Mouse (Mus musculus): Measurements from ENCODE around the gene Kcnk5.

Gene Kcnk5

DNA sequence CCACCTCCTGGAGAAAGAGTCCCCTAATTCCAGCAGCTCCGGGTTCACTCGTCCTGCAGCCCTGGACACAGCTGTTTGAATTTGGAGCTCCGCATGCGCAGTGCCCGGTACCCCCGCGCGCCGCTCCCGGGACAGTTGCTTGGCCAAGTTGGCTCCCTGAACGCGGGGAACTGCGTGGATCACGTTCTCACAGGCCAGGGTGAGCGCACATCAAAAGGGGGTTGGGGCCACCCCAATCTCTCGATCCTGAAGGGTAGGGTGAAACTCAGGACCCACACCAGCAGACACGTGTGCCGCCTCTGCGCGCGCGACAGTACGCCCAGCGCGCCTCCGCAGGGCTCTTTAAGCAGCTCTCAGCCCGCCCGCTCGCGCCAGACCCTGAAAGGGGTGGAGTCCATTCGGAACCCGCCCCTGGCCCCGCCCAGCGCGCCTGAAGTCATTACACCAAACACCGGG lies at the start of gene Kcnk5:
Gene Kcnk5, minus strand, starts transcription at position 344 of the 456 bp plus-strand sequence.
- peak; percentile 88 to 89 for DNase-seq

DNA sequence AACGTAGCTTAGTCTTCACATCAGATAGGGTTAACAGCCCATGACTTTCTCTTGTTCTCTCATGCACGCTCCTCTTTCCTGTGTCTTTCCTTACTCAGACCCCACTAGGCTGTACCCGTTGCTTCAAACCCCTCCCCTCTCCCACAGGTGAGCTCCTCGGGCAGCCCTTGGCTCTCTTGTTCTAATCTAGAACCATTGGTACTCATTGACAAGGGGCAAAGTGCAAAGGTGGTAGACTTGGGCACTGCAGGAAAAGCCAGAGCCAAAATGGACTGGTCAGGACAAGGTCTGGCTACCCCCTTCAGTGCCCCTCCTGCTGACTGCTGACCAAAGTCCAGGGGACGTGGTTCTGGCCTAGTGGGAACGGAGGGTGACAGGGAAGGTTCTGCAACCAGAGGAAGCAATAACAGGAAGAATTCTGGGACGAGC lies 48.5 kb upstream of the Kcnk5 start:
- no peak for DNase-seq

DNA sequence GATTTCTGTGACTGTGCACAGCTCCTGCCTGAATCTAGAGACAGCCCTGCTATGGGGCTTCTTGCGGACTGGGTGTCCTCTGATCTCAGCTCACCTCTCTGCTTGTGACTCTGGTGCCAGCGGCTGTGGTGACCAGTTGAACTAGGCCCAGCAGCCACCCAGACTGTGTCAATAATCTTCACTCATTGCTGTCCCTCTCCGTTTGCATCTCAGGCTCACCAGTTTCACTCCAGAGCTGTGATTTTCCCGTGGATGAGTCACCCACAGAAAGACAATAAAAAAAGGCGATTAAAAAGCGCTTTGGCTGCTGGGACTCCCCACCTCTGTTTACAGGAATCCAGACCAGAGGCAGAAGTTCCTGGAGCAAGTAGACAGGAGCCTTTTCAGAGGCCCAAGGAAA lies 47.8 kb upstream of the Kcnk5 start:
- no peak for DNase-seq

DNA sequence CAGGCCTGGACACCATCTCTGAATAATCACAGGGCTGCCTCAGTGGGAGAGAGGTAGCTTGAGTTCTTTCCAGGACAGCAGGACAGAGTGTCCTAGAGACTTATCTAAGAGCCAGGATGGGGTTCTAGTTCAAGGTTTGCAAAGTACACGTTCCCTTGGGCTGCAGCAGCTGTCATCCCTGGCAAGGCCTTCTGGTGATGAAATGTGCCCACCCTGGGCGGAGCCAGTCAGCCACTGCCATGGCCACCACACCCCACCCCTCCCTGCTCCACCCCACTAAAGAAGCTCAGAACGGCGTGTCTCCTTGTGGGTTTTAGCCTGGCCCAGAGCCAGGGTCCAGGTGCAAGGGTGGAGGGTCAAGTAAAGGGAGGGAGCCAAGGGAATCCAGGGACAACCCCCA lies 46.7 kb upstream of the Kcnk5 start:
- no peak for DNase-seq

DNA sequence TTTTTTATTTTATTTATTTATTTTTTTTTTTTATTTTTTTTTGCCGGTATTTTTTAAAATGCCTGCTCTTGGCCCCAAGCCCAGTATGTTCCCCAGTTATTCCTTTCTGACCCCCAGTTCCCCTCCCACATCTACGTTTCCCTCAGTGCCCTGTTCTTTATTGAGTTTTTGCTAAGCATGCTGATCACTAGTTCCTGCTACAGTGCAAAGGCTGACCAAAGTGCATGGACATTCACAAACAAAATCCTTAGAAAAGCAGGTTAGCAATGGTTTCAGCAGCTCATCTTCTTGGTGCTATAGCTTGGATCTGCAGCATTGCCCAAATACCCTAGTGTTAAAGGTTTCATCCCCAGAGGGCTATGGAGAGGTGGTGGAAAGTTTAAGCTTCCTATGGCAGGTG lies 45.4 kb upstream of the Kcnk5 start:
- DNase-seq = no peak

DNA sequence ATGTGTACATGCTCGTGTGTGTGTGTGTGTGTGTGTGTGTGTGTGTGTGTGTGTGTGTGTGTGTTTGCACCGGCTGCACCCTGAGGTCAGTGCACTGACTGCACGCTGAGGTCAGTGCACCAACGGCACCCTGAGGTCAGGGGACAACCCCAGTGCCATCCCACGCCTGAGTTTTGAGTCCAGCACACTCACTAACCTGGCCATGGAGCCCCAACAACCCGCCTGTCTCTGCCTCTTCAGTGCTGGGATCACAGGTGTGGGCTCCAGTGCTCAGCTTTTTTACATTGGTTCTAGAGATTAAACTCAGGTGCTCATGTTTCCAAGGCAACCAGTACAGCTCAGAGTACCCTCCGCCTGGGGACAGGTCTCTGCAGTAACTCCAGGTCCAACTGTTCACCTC lies 44.9 kb upstream of the Kcnk5 start:
- DNase-seq = no peak

DNA sequence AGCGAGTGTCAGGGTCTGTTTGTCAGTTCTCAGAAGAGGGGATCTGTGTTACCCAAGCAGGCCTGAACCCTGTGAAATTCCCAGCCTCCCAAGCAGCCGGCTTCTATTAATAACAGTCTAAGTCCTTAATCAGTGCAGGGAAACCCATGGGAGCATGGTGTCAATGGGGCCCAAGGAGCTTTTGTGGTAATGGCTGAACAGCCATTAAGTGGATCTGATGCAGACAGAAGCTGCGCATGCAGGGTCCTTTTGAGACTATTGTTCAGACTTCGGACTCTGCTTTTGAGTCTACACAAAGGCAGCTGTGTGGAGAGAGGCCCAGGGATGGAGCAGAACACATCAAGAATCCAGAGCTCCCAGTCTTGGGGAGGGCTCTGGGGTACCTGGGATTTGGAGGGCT lies 43.9 kb upstream of the Kcnk5 start:
- DNase-seq = no peak

DNA sequence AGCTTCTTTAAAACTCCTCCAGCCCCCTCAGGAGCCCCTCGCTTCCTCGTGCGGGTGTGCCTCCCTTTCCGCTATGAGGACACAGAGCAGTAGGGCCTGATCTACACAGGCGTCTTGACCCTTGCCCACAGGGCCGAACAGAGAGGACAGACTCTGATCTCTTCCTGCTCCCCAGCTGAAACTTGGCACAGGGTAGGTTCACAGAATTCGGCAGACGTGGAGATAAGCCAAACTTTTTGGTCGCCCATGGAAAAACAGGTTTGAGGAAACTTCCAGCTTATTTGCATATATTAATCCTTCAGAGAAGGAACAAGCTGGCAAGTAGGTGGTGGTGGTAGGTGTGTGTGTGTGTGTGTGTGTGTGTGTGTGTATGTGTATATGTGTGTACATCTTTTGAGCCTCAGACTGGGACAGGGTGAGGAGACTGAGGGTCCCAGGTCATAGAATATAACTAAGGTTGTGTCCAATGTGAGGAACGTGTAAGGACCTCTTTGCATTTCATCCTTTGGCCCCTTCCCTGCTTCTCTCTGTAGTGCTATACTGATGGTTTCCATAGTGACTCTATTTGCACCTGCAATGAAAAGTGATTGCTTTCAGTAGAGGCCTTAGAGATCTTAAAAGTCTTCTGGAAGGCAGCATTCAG lies 43.1 kb upstream of the Kcnk5 start:
- DNase-seq = no peak

DNA sequence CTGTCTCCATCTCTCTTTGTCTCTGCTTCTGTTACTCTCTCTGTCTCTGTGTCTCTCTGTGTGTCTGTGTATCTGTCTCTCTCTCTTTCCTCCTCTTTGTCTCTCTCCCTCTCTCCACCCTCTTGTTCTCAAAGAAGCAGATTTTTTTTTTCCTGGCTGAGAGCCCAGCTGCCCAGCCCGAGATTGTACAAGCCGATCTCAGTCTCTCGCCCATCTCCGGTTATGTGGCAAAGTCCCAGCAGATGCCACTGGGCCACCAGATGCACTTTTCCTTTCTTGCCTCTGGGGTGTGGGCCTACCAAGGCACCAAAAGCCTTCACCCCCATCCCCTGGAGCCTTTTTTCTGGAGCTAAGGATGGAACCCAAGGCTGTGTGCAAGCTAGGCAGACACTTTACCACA lies 42.6 kb upstream of the Kcnk5 start:
- DNase-seq = no peak

DNA sequence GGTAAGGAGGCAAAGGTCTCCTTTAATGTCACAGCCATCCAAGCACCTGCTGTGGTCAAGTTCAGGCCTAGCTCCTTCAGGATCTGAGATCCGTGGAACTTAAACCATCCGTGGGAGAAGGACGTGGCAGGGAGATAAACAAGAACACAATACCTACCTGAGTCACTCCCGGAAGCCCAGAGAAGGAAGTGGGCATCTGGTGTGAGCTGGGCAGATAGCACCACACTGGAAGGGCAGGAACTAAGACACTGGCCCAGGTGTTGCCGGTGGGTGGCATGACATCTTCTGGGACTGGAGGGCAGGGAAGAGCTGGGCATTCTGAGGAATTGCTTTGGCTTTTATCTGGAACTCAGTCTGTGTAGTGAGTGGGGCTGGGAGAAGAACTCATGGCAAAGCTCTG lies 41.6 kb upstream of the Kcnk5 start:
- no peak for DNase-seq

DNA sequence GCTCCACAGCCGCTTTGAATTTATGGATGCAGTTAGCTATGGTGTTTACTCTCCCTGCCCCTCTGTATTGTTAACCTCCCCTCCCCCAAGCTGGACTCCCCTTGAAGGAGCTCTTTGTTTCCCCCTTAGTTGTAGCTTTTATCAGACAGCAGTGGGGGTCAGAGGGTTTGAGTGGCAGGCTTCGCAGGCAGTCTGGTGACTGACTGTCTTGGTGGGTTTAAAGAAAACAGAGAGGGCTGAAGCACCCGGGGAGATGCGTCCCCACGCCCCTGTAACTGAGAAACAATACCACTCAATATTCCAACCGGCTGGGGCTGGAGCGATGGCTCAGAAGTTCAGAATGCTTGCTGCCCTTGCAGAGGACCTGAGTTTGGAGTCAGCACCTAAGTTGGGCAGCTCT lies 39.5 kb upstream of the Kcnk5 start:
- DNase-seq = no peak

DNA sequence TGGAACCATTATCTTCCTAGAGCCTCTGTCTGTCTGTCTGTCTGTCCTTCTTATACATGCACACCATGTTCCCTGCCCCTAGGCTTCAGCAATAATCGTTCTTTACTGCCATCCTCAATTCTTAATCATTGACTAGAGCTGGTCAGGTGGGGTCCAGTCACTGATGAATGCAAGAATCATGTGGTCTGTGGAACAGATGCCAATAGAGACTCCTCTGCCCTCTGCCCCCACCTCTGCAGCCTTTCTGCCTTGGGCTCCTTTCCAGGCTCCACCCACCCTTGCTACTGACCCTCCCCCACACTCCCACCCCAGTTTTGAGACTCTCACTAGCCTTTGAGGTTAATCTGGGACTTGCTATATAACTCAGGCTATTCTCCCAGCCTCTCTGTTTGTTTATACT lies 38.2 kb upstream of the Kcnk5 start:
- no peak for DNase-seq

DNA sequence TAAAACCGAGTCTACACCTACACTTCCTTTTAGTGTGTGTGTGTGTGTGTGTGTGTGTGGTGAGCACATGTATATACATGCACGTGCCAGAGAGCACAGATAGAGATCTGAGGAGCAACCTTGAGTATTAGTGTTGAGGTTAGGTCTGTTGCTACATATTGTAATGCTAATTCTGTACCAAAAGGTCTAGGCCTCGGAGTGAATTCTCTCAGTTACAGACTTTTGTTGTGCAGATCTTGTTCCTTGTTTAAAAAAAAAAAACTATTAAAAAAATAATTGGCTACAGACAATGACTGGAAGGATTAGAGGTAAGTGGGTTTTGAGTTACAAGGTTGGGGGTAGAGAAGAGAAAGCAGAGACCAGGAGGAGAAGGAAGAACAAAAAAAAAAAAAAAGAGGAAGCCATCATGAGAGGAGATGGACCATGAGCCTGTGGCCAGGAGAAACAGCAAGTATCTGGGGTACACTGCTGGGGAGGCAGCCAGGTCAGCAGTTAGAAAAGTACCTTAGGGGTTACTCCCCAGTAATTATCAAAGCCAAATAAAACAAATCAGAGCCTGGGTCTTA lies 35.8 kb upstream of the Kcnk5 start:
- DNase-seq = no peak

DNA sequence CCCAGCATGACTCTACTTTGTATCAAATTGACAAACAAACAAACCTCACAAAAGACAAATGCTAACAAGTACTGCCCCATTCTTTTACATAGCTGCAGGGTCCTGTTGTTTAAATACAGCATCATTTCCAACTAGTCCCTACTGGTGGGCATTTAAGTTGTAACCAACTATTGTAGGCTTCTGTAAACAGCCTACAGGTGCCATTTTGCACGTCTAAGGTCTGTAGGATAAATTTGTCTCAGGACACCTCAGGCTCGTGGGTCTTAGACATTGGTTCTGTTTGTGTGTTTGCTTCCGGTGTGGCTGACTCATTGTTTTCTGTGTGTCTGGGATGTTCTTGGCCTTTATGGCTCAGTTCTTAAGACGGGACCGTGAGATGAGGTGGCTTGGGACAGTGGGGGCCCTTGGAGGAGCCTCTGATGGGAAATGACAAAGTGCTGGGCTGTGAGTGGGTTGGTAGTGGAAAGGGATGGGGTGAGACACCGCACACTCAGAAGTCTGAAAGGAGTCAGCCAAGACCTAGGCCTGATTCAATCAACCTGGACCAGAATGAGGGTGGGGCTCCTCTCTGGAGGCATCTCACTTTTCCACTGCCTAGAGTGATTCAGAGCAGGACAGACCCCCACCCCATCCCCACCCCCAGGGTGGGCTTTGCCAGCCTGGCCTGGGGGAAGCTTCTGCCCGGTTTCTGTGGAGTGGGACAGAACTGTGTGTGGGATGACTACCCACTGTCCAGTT lies 35.1 kb upstream of the Kcnk5 start:
- DNase-seq = no peak

DNA sequence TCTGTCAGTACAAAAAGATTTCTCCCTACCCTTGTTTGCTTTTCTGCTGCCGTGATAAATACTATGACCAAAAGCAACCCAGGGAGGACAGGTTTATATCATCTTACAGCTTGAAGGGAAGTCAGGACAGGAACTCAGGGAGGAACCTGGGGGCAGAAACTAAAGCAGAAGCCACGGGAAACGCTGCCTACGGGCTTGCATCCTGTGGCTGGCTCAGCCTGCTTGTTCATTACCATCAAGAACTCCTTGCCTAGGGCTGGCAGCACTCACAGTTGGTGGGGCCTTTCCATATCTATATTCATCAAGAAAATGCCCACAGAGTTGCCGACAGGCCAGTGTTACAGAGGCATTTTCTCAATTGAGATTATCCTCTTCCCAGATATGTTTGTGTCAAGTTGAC lies 34.2 kb upstream of the Kcnk5 start:
- DNase-seq = no peak

DNA sequence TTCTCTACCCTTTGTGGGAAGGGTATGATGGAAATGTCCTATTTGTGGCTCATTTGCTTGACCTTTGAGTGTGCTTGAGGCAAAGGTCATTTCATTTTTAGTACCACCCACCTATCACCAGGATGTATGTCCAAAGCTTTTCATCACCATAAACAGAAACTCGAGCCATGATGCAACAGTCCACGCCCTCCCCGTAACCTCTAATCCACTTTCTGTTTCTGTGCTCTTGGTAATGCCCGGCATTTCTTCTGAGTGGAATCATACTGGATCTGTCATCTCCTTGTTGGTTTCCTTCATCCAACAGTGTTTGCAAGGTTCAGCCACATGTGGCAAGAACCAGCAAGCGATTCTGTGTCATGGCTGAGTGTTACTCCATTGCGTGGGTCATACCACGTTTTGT lies 32.5 kb upstream of the Kcnk5 start:
- no peak for DNase-seq

DNA sequence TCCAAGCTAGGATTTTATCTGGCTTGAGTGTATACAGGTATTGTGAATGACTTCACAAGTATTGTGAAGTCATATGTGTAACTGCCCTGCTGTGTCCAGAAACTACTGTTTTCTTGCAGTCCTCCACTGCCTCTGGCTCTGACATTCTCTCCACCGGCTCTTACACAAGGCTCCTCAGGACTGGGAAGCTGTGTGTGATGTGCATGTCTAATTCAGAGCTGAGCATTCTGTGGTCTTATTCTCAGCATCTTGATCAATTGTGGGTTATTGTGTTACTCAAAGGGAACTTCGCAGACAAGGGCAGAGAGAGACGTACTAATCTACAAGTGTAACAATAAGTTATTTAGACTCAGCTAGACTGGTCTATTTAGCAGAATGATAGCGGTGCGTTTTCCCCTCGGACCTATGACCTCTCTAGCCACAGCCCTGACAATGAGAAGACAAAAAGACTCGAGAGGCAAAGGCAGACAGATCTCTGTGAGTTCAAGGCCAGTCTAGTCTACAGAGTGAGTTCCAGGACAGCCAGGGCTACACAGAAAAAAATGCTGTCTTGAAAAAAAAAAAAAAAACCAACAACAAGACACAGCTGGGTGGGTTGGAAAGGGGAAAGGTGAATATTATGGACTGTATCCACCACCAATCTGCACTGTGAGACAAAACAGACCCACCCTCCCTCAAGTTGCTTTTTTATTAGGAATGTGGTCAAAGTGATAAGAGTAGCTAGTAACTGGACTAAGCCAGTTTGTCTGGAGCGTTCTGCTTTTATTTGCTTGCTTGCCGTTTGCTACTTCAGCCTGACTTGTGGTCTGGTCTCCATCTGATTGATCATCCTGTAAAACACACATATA lies 30.4 kb upstream of the Kcnk5 start:
- no peak for DNase-seq

DNA sequence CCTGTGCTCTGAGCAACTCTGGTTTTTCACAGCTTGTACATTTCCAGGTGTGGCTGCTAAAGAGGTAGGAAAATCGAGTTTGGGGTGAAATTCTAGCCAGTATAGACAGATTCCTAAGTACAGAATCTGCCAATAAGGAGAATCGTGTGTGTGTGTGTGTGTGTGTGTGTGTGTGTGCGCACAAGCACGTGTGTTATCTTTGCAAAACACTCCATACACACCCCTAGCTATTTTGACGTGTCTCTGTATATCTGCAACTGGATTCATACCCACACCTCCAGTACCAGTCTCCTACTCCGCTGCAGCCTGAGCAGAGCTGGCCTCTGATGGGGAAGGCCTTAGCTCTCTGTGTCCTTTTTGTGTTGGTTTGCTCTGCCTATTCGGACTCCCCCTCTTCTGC lies 28.3 kb upstream of the Kcnk5 start:
- no peak for DNase-seq

DNA sequence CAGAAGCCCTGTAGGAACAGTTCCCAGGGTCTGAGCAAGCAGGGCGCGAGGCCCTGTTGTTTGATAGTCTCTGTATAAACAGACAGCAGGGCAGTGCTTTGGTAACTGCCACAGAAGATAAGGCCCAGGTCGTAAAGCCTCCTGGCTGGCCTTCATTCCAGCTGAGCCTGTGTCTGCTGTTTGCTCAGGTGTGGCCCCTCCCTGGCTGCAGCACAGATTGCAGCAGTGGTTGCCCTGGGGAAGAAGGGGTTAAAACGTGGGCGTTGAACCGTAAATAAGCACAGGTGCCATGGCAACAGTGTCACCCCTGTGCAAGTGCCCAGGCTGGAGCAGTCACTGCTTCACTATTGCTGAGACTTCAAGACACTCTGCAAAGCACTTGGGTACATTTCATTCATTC lies 26.8 kb upstream of the Kcnk5 start:
- DNase-seq = no peak

DNA sequence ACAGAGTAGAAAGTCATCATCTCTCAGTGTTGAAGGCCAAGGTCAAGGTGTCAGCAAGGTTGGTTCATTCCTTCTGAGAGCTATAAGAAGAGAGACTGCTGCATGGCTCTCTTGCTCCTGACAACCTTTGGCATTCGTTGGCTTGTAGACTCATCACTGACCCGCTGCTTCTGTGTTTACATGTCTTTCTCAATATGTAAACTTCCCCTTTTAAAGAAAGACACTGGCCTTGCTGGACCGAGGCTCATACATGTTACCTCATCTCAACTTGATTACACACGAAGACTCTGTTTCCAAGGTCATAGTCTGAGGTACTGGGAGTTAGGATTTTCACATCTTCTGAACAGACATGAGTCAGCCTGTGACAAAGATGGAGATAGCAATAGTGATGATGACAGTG lies 24.1 kb upstream of the Kcnk5 start:
- DNase-seq = no peak

DNA sequence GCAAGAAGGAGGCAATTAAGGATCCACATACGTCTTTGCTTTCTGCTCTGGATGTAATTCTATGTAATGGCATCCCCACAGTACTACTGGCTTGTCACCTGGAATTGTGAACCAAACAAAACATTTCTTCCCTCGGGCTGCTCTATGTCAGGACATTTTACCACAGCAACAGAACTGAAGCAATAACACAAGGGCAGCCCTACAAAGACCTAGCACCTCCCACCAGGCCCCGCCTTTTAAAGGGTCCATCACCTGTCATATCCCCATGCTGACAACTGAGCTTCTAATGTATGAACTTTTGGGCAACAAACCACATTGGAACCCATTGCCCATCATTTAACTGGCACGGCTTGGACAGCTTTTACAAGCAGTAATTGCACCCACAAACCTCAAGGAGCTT lies 21.7 kb upstream of the Kcnk5 start:
- DNase-seq = no peak

DNA sequence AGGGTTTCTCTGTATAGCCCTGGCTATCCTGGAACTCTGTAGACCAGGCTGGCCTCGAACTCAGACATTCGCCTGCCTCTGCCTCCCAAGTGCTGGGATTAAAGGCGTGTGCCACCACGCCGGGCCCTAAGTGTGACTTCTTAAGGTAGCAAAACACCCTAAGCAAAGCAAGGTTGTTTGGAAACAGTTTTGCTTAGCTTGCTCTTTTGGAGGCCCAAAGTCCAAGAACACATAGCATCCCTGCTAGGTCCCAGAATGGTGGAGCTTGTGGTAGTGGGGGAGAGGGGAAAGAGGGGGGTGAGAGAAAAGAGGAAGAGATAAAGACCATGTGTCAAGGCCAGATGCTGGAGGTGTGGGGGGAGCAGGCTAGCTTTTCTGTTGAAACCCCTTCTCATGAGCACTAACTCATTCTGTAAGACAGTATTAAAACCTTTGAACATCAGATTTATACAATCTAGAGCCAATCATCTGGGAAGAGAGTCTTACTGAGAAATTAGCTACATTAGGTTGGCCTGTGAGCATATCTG lies 21.1 kb upstream of the Kcnk5 start:
- no peak for DNase-seq

DNA sequence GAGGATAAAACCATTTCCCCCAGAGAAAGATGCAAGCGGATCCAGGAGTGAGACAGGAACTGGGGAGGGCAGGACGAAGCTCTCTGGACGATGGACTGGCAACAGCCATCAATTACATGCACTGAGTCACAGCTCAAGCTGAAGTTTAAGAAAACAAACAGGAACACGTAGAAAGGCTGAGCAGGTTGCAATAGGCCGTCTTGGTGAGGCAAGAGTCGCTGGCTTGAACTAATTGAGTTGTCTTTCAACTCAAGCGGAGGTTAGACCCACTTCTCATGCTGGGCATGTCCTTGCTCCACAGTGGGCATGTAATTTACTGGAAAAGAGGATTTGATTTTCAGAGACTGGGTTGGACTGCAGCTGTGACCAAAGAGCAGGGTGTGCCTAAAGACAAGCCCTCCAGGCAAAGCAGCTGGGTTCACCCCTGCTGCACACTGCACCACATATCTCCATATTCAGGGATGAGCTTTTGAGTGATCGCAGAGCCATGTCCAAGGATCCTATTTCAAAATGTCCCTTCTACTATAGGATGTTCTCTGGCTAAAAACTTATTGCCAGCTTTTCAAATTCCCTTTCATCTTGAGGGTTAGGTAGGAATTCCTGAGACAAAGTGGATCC lies 19.6 kb upstream of the Kcnk5 start:
- DNase-seq = no peak

Data from thymus, postnatal 36 days (tissue).